Mouse (Mus musculus): ENCODE measurements around the gene Agpat2.

The Agpat2 gene

DNA sequence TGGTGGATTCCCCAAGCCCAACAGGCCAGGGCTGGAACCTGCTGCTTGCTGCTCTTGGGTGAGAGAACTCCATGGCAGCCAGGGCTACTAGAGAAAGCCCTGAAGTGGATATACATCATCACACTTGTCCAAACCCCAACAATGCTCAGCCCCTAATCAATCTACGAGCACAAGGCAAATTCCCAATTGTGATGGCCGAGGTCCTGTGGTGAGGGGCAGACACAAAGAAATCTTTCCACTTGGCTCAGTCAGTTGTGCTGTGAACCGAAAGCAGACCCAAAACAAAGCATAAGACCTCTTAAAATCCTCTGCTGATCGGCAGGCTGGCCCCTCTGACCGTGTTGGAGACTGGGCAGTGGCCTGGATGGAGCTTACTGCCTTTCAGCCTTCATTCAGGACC lies 29.4 kb downstream of the Agpat2 start:
- DNase-seq (ENCODE audit: low spot score): no peak

DNA sequence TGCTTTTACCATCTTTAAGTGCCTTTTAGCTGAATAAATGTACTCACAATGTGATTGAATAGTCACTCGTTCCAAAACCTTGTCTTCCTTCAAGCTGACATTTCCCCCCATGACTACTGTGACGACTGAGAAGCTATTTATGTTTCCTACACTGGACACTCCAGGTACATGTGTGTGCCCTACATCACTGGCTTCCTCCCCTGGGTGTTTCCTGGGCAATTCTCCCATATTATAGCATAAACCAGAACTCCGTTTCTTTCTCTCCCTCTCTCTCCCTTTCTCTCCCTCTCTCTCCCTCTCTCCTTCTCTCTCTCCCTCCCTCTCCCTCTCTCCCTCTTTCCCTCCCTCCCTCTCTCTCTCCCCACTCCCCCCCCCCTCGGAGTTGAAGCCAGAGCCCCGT lies 30.4 kb downstream of the Agpat2 start:
- DNase-seq (ENCODE audit: low spot score): no peak

DNA sequence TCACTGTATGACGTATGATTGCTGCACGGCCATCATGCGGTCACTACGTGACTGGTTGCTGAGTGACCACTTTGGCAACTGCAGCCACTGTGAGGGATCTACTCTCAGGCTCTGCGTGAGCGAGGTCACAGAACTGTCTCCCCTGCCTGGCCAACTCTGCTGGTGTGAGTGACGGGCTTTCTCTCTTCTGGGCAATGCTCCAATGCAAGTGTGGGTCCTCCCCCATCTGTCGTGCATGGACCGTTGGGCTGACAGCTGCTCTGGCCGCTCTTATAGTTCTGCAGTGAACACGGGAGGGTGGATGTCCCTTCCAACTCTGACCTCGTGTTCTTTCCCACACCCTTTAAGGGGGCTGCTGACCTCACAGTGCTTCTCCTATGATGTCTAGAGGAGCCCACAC lies 30.8 kb downstream of the Agpat2 start:
- DNase-seq (ENCODE audit: low spot score): no peak

DNA sequence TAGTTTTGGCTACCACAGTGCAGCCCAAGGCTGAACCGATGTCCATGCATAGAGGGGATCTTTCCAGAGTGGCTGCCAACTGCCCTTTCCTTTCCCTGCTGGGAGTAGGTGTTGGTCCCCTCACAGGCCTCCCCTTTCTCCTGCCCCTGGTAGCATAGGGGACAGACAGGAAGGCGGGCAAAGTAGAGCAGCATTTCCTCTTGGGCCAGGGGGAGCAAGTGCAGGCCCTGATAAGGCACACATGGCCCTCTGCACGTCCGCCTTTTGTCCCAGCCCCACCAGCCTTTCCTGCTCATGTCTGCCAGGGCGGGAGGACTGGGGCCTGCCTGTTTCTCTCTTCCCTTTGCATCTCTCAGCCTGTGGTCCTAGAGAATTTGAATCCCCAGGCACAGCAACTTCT lies 32.4 kb downstream of the Agpat2 start:
- DNase-seq (ENCODE audit: low spot score): no peak

DNA sequence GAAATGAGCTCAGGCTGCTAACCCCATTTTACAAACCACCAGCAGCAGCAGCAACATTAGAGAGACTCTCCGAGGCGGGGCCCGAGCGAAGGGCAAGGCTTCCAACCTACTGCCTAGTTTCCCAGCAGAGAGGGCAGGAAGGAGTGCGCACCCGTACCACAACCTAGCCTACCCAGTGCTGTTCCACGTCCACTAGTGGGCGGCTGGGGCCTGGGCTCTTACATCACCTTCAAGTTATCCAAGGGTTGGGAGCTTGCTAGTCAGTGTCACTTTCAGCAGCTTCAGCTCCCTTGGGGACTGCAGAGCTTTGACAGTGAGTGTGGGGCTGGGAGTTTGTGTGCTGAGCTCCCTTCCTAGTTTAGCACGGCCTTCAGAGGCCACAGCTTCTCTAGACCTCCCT lies 32.8 kb downstream of the Agpat2 start:
- no peak for DNase-seq (ENCODE audit: low spot score)

DNA sequence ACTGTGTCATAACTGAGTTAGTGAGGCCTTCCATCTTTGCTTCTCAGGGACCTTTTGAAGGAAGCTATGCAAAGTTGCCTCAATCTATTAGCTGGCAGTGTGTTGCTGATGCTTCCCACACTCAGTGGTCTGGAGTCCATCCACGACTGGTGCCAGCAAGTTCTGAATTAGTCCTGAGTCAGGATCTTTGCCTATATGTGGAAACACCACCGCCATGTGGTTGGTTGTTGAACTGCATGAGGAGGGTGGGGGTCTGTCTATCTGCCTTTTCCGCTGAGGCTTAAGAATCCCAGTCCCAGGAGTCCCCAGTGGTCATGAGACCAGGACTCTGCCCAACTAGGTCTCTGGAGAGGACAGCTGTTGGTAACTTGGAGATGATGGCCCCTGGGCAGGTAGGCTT lies 34.2 kb downstream of the Agpat2 start:
- no peak for DNase-seq (ENCODE audit: low spot score)

DNA sequence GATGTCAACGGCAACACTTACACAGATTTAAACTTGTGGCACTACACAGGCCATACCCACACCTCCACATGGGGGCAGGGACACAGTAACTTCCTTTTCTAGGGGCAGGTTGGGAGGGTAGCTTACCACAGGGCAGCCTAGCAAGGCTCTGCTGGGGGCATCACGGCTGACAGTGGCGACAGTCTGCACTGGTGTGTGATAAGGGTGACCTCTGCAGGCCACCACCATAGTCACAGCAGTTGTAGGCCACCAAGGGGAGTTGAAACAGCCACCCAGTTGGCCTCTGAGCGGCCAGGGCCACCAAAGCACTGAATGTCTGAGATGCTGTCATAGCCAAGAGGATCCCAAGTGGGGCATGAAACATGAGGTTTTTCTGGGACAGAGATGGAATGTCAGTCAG lies 38.0 kb downstream of the Agpat2 start:
- no peak for DNase-seq (ENCODE audit: low spot score)

DNA sequence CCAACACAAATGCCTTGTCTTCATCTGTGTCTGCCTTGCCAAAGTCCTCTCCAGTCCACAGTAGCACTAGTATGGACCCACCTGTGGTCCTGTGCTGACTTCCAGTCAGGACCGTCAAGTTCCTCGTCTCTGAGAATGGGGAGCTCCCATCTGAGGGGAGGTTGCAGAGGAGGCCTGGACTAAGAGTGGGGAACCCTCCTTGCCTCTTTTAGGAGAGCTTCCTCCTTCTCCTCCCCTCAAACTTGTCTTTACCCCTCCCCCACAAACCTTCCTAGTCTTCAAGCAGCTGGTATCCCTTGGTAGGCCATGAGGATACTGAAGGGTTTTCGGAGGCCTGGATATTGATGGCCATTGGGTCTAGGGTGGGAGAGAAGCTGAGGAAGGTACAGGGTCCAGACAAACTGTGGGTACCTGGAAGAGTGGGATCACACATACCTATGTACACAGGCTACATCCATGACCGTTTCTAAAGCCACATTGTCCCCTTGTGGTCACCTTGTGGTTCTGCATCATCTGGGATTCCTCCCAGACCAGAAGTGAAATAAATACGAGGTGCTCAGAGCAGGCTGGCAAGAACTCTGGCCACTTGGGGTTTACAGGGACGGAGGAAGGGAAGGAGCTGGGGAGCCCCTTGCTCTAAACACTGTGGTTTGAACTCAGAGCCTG lies 42.7 kb downstream of the Agpat2 start:
- DNase-seq (ENCODE audit: low spot score): no peak

DNA sequence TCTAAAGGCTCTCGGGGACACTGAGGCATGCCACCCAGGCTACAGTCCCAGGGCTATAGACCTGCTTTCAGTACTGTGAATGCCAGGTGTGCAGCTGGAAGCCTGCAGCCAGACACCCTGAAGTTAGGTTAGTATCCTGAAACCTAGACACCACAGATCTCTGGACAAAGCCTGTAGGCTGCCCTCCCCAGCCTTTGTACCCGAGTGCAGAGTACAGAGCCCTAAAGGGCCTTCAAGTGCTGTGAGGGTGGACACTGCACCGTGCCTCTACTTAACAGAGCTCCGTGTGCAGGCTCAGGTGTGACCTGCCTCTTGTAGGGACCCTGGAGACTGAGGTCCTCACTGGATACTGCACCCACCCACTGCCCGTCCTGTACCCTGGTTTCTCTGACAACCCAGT lies 43.7 kb downstream of the Agpat2 start:
- no peak for DNase-seq (ENCODE audit: low spot score)

DNA sequence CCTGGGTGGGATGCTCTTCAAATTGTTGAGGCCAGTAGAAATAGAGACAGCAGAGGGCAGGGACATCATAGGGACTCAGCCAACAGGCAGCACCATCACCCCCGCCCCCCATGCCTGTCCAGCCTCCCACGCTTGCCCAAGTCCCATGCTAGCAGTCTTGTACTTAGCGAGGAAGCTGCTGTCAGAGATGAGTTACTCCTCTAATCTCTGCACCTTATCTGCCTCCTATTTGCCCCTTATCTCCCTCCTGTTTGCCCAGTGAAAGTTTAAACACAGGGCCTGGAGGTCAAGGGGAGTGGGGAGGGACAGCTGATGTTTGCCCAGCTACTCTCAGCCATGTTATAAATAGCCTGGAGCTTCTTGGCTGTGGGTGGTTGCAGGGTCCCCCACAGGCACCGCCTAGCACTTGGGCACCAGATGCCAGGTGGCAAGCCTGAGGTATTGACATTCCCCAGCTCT lies 47.7 kb downstream of the Agpat2 start:
- DNase-seq (ENCODE audit: low spot score): peak; percentile 59

DNA sequence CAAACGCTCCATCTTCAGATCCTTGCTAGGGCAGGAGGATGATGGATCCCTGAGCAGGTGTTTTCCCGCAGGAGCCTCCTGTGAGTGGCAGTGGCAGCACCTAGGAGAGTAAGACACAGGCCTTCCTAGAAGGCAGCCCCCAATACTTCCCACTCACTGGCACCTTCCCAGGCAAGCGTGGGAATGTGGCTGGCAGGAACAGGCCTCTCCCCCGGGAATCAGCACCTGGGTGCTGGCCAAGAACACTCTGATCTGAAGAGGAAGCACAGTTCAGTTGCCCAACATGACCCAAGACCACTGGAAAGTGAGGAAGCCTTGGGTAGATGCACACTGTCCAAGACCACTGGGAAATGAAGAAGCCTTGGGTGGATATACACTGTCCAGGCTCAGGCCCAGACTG lies 49.1 kb downstream of the Agpat2 start:
- peak; percentile 51 for DNase-seq (ENCODE audit: low spot score)

DNA sequence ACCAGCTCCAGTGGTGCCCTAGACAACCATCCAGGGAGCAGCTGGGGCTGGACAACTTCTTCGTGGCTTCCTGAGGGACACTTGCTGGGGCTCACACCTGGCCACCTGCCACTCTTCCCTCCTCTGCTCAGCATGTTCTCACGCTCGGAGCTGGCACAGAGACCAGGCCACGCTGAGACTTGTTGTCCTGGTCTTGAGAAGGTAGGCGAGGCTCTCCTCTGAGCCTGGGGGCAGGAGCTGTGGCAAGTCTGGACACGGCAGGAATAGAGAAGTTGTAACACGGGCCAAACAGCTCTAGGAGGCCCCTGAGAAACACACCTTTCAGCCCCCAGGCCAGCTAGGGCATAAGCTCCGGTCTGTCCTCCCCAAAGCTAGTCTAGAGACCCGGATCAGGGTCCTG lies 50.3 kb downstream of the Agpat2 start:
- no peak for DNase-seq (ENCODE audit: low spot score)

DNA sequence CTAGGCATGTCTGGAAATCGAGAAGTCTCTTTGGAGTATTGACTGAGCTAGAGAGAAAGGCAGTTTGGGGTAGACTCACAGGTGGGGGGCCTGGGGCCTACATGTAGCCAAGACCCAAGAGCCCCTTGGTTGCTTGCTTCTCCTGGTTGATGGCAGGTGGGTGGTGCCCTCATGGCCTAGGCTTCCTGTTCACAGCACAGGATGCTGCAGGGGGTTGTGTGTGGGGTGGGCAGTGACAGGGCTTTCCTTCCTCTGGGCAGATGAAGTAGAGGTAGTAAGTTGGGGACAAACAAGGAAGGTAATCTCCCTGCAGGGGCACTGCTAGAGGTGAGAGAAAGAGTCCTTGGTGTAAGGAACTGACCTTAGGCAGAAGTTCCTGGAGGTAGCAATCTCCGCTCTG lies 52.2 kb downstream of the Agpat2 start:
- no peak for DNase-seq (ENCODE audit: low spot score)

DNA sequence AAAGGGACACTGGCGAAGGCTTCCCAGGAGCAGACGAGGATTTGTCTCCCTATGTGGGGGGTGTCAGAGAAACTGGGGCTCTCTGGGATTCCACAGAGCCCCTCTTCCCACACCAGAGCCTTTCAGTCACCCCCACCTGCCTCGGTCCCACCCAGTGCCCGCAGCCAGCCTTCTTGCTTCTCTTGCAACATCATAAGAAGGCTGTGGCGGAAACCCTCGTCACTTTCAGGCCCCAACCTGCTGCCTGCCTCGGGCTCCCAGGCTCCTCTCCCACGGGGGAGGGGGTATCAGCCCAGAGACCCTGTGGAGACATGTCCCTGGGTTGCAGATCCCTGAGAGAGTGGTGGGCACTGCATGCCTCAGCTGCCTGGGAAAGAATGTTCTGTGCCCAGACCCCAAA lies 52.8 kb downstream of the Agpat2 start:
- no peak for DNase-seq (ENCODE audit: low spot score)

DNA sequence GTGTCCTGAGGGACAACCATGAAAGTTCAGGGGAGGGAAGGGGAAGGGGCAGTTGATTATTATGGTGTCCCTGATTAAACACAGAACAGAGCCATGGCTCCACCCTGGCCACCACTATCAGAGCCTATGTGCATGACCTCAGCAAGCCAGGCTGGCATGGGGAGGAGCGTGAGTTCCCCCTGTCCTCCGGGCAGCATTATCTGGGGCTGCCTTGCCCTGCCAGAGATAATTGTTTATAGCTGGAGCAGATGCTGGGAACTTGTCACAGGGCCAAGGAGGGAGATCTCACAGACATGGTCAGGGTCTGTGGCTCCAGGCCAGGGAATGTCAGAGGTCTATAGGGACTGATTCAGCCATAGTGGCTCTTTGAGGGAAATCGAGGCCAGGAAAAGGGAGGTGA lies 53.4 kb downstream of the Agpat2 start:
- peak; percentile 57 for DNase-seq (ENCODE audit: low spot score)

DNA sequence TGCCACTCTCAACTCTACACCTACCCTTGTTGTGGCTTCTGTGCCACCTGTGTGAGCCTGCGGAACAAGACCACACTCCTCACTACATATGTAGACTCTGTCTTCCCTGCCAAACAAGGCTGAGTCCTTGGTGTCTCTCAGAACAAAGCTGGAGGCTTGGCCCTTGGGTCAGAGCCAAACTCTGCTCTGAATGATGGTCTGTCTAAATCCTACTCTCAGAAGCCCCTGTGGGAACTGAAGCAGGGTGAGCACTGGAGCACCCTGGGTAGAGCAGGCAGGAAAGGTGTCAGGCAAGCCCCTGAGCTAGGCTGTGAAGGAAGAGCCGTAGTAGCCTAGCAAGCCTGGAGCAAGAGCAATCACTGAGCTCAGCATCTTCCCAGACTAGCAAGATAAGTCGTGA lies 54.0 kb downstream of the Agpat2 start:
- no peak for DNase-seq (ENCODE audit: low spot score)

DNA sequence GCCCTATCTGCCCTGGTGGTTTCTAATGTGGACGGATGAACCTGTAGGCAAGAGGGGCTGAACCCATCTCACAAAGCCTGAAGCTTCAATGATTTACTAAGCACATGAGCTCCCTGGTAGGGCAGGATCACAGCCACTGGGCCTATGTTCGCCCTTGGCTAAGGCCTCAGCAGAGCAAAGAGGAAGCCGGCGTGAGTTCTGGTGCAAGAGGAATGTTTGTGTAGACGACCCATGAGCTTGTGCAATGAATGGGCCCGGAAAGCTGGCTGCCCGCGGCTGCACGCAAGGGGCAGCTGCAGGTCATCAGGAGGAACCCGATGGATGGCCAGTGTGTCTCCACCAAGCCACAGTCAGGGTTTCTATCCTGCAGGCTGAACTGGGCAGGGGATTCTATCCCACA lies 54.4 kb downstream of the Agpat2 start:
- DNase-seq (ENCODE audit: low spot score): no peak

DNA sequence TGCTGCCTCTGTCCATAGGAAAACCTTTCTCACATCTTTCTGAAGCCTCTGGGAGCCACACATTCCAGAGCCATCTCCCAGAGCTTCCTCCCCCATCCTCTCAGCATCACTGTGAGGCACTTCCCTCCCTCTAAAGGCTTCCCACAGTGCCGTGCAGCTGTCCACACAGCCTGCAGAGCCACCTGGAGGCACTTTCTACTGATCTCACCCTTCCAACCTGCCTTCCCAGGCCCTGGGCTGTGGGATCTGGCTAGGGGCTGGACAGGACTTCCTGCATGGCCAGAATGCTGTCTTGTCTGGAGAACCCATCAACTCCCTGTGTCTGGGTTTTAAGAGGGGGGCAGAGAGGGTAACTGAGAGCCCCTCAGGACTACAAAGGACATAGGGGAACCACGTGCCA lies 56.7 kb downstream of the Agpat2 start:
- no peak for DNase-seq (ENCODE audit: low spot score)

DNA sequence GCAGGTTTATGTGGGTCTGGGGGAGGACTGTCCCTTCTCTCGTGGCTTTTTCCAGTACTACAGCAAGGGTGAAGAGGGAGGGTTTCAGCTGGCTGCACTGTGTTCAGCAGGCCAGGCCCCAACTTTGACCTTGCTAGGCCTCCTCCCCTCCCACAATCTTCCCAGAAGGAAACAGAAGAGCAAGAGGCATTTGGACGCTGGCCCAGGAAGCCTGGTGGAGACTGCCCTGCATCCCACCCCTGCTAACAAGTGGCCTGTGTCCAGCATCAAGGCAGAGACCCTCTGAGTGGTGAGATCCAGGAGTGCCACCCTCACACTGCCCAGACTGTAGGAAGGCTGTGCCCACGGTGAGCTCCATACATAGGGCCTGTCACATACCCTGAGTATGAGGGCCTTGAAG lies 60.0 kb downstream of the Agpat2 start:
- DNase-seq (ENCODE audit: low spot score): peak; percentile 51

DNA sequence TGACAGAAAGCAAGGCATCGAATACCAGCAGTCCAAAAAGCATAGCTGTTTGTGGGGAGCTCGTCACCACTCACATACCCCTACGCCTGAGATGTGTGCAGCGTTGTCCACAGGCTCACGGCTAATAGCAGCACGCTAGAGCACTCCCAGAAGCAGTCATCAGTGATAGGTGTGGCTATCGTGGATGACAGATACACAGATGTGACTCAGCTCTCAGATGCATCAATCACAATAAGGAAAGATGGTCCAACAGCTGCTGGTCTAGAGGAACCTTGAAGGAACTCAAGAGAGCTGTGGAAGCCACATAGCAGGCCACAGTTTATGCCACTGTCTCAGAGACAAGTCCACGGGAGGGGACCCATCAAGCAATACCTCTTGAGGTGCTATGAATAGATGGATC lies 60.4 kb downstream of the Agpat2 start:
- DNase-seq (ENCODE audit: low spot score): no peak

DNA sequence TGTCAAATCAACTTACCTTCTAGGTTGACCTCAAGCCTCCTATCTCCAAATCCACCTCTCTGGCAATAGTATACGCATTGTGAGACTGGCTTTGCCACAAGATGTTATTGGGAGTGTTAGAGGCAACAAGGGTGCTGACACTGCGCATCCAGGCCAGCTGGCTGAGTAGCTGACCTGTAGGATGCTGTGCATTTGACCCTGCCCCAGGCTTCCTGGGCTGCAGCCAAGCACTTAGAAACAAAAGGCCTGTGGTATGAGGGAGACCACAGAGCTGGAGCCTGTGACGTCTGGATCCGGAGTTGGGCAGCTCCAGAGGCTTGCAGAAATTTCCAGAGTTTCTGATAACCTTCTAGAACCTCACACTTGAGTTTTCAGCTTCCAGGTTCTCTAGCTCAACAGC lies 61.1 kb downstream of the Agpat2 start:
- DNase-seq (ENCODE audit: low spot score): no peak
